Mouse (Mus musculus): ENCODE measurements around the gene Mecp2. TPM values are rescaled to one million over a fixed set of nuclear protein-coding genes. Genes with fewer than 3 reads are reported as not detected.
"Not testable (repeated sequence)": the region's sequence is repeated elsewhere in the genome, so short reads cannot be mapped to it uniquely, and the experiment has no call there.

Gene Mecp2
- polyA plus RNA-seq (2015; fragmentation: Nextera tagmentation; extraction: Ambion mirVana) = 6.2 and 6.9 TPM in 2 replicates

GRCm38 (mm10) chrX:74135263-74135662, at the start of gene Mecp2:
TSS of gene Mecp2 (minus strand) at chrX:74135363.
- 16% methylated on average over 1 of the region's 1 CpGs for WGBS (ENCODE audit: insufficient replicate concordance)
- H3K4me3 ChIP-seq (replicated peaks); H3K4me2 ChIP-seq; H3K9ac ChIP-seq; H3K27ac ChIP-seq (replicated peaks); ATAC-seq (ENCODE audit: insufficient read depth); H3K27me3 ChIP-seq; H3K36me3 ChIP-seq (replicated peaks); H3K4me1 ChIP-seq (replicated peaks); H3K9me3 ChIP-seq (replicated peaks): not testable (repeated sequence)

GRCm38 (mm10) chrX:74176959-74177358, 41.8 kb upstream of the Mecp2 start, which contains the start of gene Tktl1:
TSS of gene Tktl1 (plus strand) at chrX:74177259.
- no peaks in the 10 kb centered on the region for H3K4me1 ChIP-seq (replicated peaks)
- H3K27me3 ChIP-seq = no peaks in the 10 kb centered on the region
- H3K9ac ChIP-seq = no peak within 1 kb of the TSS
- no peaks in the 10 kb centered on the region for H3K9me3 ChIP-seq (replicated peaks)
- no peak within 1 kb of the TSS for H3K4me3 ChIP-seq (replicated peaks)
- no peaks in the 10 kb centered on the region for H3K36me3 ChIP-seq (replicated peaks)
- WGBS (ENCODE audit: insufficient replicate concordance) = 81% methylated on average over 17 of the region's 17 CpGs
- H3K27ac ChIP-seq (replicated peaks) = no peak within 1 kb of the TSS
- ATAC-seq (ENCODE audit: insufficient read depth) = no peak
- no peak within 1 kb of the TSS for H3K4me2 ChIP-seq

DNA sequence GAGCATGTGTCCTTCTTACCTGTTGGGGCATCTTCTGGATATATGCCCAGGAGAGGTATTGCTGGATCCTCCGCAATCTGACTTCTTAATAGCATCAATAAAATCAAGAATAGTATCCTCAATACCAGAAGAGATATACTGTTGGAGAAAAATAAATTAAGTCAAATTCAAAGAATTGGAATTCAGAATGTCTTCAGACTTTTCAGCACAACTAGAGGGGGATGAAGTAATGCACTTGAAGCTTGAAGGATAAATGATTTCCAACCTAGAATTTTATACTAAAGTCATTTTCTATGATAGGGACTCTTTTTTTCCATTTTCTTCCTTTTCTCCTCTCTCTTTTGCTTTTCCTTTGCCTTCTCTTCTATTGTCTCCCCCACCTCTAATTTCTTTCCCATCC, 32.6 kb upstream of the Mecp2 start, which contains the start of gene Tex28:
Tex28 (minus strand) TSS at position 101 of the 400 bp plus-strand sequence.
- no peak within 1 kb of the TSS for H3K4me3 ChIP-seq (replicated peaks)
- no peaks in the 10 kb centered on the region for H3K27me3 ChIP-seq
- H3K9me3 ChIP-seq (replicated peaks) = no peaks in the 10 kb centered on the region
- no peaks in the 10 kb centered on the region for H3K36me3 ChIP-seq (replicated peaks)
- WGBS (ENCODE audit: insufficient replicate concordance) = 78% methylated on average over 1 of the region's 1 CpGs
- ATAC-seq (ENCODE audit: insufficient read depth) = no peak
- no peaks in the 10 kb centered on the region for H3K4me1 ChIP-seq (replicated peaks)
- no peak within 1 kb of the TSS for H3K9ac ChIP-seq
- H3K4me2 ChIP-seq = no peak within 1 kb of the TSS
- no peak within 1 kb of the TSS for H3K27ac ChIP-seq (replicated peaks)

GRCm38 (mm10) chrX:74127164-74127563, 8.0 kb downstream of the Mecp2 start, which contains the start of gene Opn1mw:
TSS of gene Opn1mw (plus strand) at chrX:74127464.
- no peak within 1 kb of the TSS for H3K27ac ChIP-seq (replicated peaks)
- ATAC-seq (ENCODE audit: insufficient read depth) = no peak

GRCm38 (mm10) chrX:74124975-74125374, 10.2 kb downstream of the Mecp2 start:
- WGBS (ENCODE audit: insufficient replicate concordance) = 34% methylated on average over 2 of the region's 2 CpGs
- H3K36me3 ChIP-seq (replicated peaks) = no peaks in the 10 kb centered on the region
- no peak overlapping the region for H3K27ac ChIP-seq (replicated peaks)
- H3K4me3 ChIP-seq (replicated peaks) = no peak overlapping the region
- H3K9me3 ChIP-seq (replicated peaks) = no peaks in the 10 kb centered on the region
- H3K4me1 ChIP-seq (replicated peaks) = no peaks in the 10 kb centered on the region
- no peak overlapping the region for H3K4me2 ChIP-seq
- ATAC-seq (ENCODE audit: insufficient read depth) = no peak
- no peaks in the 10 kb centered on the region; the same call in 1 of the 2 replicates for H3K27me3 ChIP-seq
- no peak overlapping the region for H3K9ac ChIP-seq

More at GRCm38 (mm10) chrX:74127164-74127563, 8.0 kb downstream of the Mecp2 start, which contains the start of gene Opn1mw:
- H3K9me3 ChIP-seq (replicated peaks) = no peaks in the 10 kb centered on the region
- no peak within 1 kb of the TSS for H3K9ac ChIP-seq
- H3K4me3 ChIP-seq (replicated peaks) = no peak within 1 kb of the TSS
- no peaks in the 10 kb centered on the region for H3K4me1 ChIP-seq (replicated peaks)
- no peaks in the 10 kb centered on the region; the same call in 1 of the 2 replicates for H3K27me3 ChIP-seq
- H3K4me2 ChIP-seq = no peak within 1 kb of the TSS
- no peaks in the 10 kb centered on the region for H3K36me3 ChIP-seq (replicated peaks)

DNA sequence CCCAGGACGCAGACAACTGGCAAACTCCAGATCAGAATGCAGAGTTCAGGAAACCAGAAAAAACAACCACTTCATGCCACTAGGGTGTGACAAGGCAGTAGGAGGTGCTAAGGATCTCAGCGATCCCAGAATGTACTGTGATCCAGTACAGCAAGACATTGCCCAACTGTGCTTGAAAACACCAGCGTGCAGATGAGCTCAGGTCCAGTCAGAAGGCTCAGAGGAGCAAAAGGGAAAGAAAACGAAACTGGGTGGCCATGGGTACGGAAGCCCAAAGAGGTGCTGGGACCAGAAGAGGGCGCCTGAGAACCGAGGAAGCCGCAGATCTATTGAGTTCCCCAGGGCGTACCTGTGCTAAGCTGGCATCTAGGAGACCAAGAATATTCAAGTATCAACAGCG, 19.7 kb downstream of the Mecp2 start:
- Histone ChIP-seq H3K27me3 (peaks cover 3% of the 10 kb centered on the region; the same call in 1 of the 2 replicates), H3K4me1 (replicated peaks) (no peaks in the 10 kb centered on the region), H3K4me2 (peak overlapping the region; percentile 60), H3K4me3 (replicated peaks) (peak overlapping the region; percentile 45), H3K27ac (replicated peaks) (no peak overlapping the region), H3K9ac (no peak overlapping the region), H3K36me3 (replicated peaks) (no peaks in the 10 kb centered on the region), H3K9me3 (replicated peaks) (no peaks in the 10 kb centered on the region)
- ATAC-seq (ENCODE audit: insufficient read depth) = no peak
- 17% methylated on average over 10 of the region's 10 CpGs for WGBS (ENCODE audit: insufficient replicate concordance)

GRCm38 (mm10) chrX:74114036-74114435, 21.1 kb downstream of the Mecp2 start:
- ATAC-seq (ENCODE audit: insufficient read depth) = no peak
- Histone ChIP-seq H3K9me3 (replicated peaks) (no peaks in the 10 kb centered on the region), H3K4me1 (replicated peaks) (no peaks in the 10 kb centered on the region), H3K27ac (replicated peaks) (no peak overlapping the region), H3K36me3 (replicated peaks) (no peaks in the 10 kb centered on the region), H3K9ac (no peak overlapping the region), H3K27me3 (peaks cover 7% of the 10 kb centered on the region; the same call in 1 of the 2 replicates), H3K4me3 (replicated peaks) (no peak overlapping the region), H3K4me2 (no peak overlapping the region)

- 27% methylated on average over 3 of the region's 3 CpGs for WGBS (ENCODE audit: insufficient replicate concordance)
- Histone ChIP-seq H3K4me1 (replicated peaks) (no peaks in the 10 kb centered on the region), H3K4me3 (replicated peaks) (no peak overlapping the region), H3K9me3 (replicated peaks) (no peaks in the 10 kb centered on the region), H3K4me2 (no peak overlapping the region), H3K27me3 (0 out of 2 replicates have a peak, but pooled peaks cover 7% of the 10 kb centered on the region), H3K27ac (replicated peaks) (no peak overlapping the region), H3K9ac (no peak overlapping the region), H3K36me3 (replicated peaks) (no peaks in the 10 kb centered on the region)
- ATAC-seq (ENCODE audit: insufficient read depth) = no peak
These were observed 26.4 kb downstream of the Mecp2 start for GRCm38 (mm10) chrX:74108747-74109146.

DNA sequence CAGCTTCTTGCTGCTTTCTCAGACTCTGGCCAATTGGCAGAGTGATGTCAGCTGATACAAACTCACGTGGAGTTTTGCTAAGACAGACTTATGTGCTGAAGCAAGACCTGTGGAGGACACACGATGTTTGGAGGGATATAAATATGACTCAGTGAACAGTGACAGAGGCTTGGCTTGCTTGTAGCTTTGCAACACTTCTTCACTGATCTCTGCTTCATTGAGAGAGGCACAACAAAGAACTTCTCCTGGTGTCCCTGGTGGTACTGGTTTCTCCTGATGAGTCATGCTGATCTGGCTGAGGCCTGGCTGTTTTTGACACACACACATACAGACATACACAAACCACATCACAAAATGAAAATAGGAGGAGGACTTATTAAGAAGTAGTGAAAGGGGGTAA, 29.2 kb downstream of the Mecp2 start:
- no peaks in the 10 kb centered on the region for H3K36me3 ChIP-seq (replicated peaks)
- H3K9me3 ChIP-seq (replicated peaks) = no peaks in the 10 kb centered on the region
- H3K4me1 ChIP-seq (replicated peaks) = no peaks in the 10 kb centered on the region
- H3K4me3 ChIP-seq (replicated peaks) = no peak overlapping the region
- H3K4me2 ChIP-seq = no peak overlapping the region
- no peak for ATAC-seq (ENCODE audit: insufficient read depth)
- H3K27me3 ChIP-seq = 0 out of 2 replicates have a peak, but pooled peaks cover 7% of the 10 kb centered on the region
- WGBS (ENCODE audit: insufficient replicate concordance) = 22% methylated on average over 2 of the region's 2 CpGs
- no peak overlapping the region for H3K9ac ChIP-seq
- no peak overlapping the region for H3K27ac ChIP-seq (replicated peaks)

DNA sequence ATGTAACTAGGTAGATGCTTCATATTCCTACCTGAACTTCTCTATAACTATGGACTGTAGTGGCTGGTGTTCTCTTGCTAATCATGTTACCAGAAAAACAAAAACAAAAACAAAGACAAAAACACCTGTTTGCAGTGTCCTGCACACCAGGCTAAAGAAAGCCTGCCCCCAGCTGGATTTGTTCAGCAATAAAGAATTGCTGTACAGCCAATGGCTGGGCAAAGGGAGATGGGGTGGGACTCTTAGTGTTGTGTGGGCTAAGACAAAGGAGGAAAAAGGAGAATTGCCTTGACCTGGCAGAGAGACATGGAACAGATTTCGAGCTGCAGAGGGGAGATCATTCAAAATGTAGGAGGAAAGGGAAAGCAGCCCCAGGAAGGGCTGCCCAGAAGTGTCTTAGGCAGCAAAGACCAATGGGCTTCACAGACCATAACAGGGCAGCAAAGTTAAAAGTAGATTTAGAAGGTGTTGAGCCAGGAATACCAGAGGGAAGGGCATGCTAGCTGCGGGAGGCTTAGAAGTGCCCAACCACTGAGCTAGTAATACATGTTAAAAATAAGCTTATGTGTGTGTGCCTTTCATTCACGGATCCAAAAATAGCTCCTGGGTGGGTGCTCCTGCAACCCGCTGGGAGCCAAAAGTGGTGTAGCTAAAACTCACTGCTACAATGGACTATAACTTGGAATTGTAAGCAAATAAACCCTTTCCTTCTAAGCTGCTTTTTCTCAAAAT, 31.5 kb downstream of the Mecp2 start:
- Histone ChIP-seq H3K27ac (replicated peaks) (no peak overlapping the region), H3K27me3 (0 out of 2 replicates have a peak, but pooled peaks cover under 1% of the 10 kb centered on the region), H3K4me1 (replicated peaks) (no peaks in the 10 kb centered on the region), H3K9ac (no peak overlapping the region), H3K9me3 (replicated peaks) (no peaks in the 10 kb centered on the region), H3K4me3 (replicated peaks) (no peak overlapping the region), H3K36me3 (replicated peaks) (no peaks in the 10 kb centered on the region), H3K4me2 (no peak overlapping the region)
- no peak for ATAC-seq (ENCODE audit: insufficient read depth)
- 45% methylated on average over 4 of the region's 4 CpGs for WGBS (ENCODE audit: insufficient replicate concordance)

DNA sequence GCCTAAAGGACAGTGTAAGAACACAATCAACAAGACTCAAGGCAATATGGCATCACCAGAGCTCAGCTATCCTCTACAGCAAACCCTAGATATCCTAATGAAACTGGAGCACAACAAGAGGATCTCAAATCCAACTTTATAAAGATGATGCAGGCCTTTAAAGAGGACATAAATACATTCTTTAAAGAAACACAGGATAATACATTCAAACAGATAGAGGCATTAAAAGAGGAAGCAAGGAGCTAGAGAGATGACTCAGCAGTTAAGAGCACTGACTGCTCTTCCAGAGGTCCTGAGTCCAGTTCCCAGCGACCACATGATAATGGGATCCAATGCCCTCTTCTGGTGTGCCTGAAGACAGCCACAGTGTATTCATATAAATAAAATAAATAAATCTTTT, 40.0 kb downstream of the Mecp2 start:
- no peak overlapping the region for H3K27ac ChIP-seq (replicated peaks)
- H3K9me3 ChIP-seq (replicated peaks) = no peaks in the 10 kb centered on the region
- no peak overlapping the region for H3K9ac ChIP-seq
- H3K4me3 ChIP-seq (replicated peaks) = no peak overlapping the region
- ATAC-seq (ENCODE audit: insufficient read depth) = no peak
- no peaks in the 10 kb centered on the region for H3K36me3 ChIP-seq (replicated peaks)
- WGBS (ENCODE audit: insufficient replicate concordance) = 26% methylated on average over 1 of the region's 1 CpGs
- H3K4me1 ChIP-seq (replicated peaks) = no peaks in the 10 kb centered on the region
- H3K4me2 ChIP-seq = no peak overlapping the region
- H3K27me3 ChIP-seq = 0 out of 2 replicates have a peak, but pooled peaks cover 3% of the 10 kb centered on the region
